Mouse (Mus musculus) neural tube, embryonic 15.5 days (tissue): Measurements from ENCODE around the gene Olfr1043. TPM values are rescaled to one million over a fixed set of nuclear protein-coding genes. Genes with fewer than 3 reads are reported as not detected.
"Not testable (repeated sequence)": the region's sequence is repeated elsewhere in the genome, so short reads cannot be mapped to it uniquely, and the experiment has no call there.

ENCODE experiments used
- ATAC-seq: fragments of 200-750 bp; cut with Nextera tagmentation; 2 replicates; pipeline ENCODE4 v1.8.0; 2017; ENCODE audit warnings: mild to moderate bottlenecking, moderate TSS enrichment, moderate library complexity; ENCODE audit not compliant: low FRiP score
- H3K27ac ChIP-seq: fragments of 300-500 bp; sonication (generic); replicated peaks from 2 replicates; pipeline ENCODE4 v1.5.1; 2015; ENCODE audit warnings: mild to moderate bottlenecking, inconsistent platforms
- H3K27me3 ChIP-seq: fragments of 300-500 bp; sonication (generic); replicated peaks from 2 replicates; pipeline ENCODE4 v1.6.1; 2015; ENCODE audit warnings: inconsistent platforms
- H3K36me3 ChIP-seq: fragments of 300-500 bp; sonication (generic); 2 replicates; pipeline ENCODE4 v1.6.1; 2015; ENCODE audit warnings: inconsistent platforms
- H3K4me1 ChIP-seq: fragments of 300-500 bp; sonication (generic); 2 replicates; pipeline ENCODE4 v1.6.1; 2015; ENCODE audit warnings: inconsistent platforms
- H3K4me2 ChIP-seq: fragments of 300-500 bp; sonication (generic); 2 replicates; pipeline ENCODE4 v1.6.1; 2015; ENCODE audit warnings: inconsistent platforms, mild to moderate bottlenecking, moderate library complexity
- H3K4me3 ChIP-seq: fragments of 300-500 bp; sonication (generic); replicated peaks from 2 replicates; pipeline ENCODE4 v1.5.1; 2015; ENCODE audit warnings: mild to moderate bottlenecking, inconsistent platforms
- H3K9ac ChIP-seq: fragments of 300-500 bp; sonication (generic); replicated peaks from 2 replicates; pipeline ENCODE4 v1.6.1; 2015; ENCODE audit warnings: mild to moderate bottlenecking, inconsistent platforms
- H3K9me3 ChIP-seq: fragments of 300-500 bp; sonication (generic); replicated peaks from 2 replicates; pipeline ENCODE4 v1.6.1; 2016; ENCODE audit warnings: inconsistent platforms
- WGBS: fragments of 180-500 bp; shearing (Covaris S2); methylation state at CpG from one replicate; pipeline ENCODE4 v1.1.7; 2015; ENCODE audit warnings: mixed read lengths; 5-methylcytosine and 5-hydroxymethylcytosine counted together
- polyA plus RNA-seq: library from polyadenylated mRNA; unstranded; fragments of >200 nt; fragmentation: Nextera tagmentation; extraction: Ambion mirVana; gene quantifications from 2 replicates; pipeline ENCODE4 v1.2.1, GENCODE M21; 2015

The Olfr1043 gene
- not detected in 2 replicates for polyA plus RNA-seq

DNA sequence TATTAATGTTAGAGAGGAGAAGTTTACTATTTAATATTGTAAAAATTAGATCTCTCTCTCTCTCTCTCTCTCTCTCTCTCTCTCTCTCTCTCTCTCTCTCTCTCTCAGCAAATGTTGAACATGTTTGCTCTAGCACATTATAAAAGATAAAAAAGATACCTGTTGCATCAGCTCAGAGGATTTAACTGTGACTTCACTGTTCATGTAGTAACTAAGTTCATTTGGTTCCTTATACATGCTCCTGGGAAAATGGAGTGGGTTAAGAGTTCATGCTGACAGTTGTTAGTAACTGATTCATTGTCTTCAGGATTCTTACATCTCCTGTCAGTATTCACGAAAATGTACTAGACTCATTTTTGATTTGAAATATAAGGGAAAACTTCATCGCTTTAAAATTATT, at the start of gene Olfr1043:
Olfr1043 (minus strand) TSS at position 101 of the 400 bp plus-strand sequence.
- no peak within 1 kb of the TSS for H3K4me3 ChIP-seq
- WGBS: 91% methylated on average over 2 of the region's 2 CpGs
- no peaks in the 10 kb centered on the region for H3K9me3 ChIP-seq
- no peak within 1 kb of the TSS for H3K9ac ChIP-seq
- no peak for ATAC-seq
- no peaks in the 10 kb centered on the region for H3K27me3 ChIP-seq
- H3K36me3 ChIP-seq: no peaks in the 10 kb centered on the region
- no peak within 1 kb of the TSS for H3K27ac ChIP-seq
- H3K4me1 ChIP-seq: no peaks in the 10 kb centered on the region
- no peak within 1 kb of the TSS for H3K4me2 ChIP-seq

DNA sequence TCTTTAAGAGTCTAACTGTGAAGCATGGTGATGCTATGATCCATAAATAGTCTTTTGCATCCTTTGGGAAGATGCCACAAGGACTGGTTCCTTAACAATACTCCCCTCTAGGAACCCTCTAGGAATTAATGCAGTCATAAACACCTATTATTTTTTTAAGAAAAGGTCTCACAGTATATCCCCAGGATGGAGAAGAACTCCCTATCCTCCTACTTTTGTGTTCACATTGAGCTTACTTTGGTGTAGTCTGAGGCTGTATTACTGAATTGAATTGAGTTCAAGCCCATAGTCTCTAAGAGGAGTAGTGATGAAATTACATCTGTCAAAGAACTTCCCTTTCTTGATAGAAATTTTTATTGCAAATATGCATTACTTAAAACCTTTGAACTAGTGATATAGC, 35.6 kb upstream of the Olfr1043 start, which contains the start of gene Olfr1045:
Olfr1045 (minus strand) TSS at position 101 of the 400 bp plus-strand sequence.
- Histone ChIP-seq H3K4me1 (no peaks in the 10 kb centered on the region), H3K9me3 (no peaks in the 10 kb centered on the region), H3K9ac (no peak within 1 kb of the TSS), H3K4me3 (no peak within 1 kb of the TSS), H3K4me2 (no peak within 1 kb of the TSS), H3K36me3 (no peaks in the 10 kb centered on the region), H3K27ac (no peak within 1 kb of the TSS), H3K27me3 (no peaks in the 10 kb centered on the region)
- ATAC-seq: no peak

DNA sequence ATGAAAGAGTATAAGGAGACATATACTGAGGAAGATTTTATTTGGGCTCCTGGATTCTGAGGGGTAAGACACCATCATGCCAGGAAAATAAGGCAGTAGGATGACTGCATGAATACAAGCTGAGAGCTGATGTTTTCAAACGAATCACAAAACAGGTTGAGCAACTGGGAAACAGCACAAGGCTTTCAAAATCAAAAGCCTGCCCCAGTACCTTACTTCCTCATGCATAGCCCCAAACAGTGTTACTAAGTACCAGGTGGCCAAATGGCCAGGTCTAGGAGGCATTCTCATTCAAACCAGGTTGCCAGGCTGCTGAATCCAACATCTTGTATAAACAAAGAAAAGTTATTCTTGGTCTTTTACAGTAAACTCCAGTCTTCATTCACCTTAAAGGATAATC, 28.5 kb upstream of the Olfr1043 start:
- Histone ChIP-seq H3K27ac (no peak overlapping the region), H3K9ac (no peak overlapping the region), H3K4me3 (no peak overlapping the region), H3K4me1 (no peaks in the 10 kb centered on the region), H3K9me3 (no peaks in the 10 kb centered on the region), H3K4me2 (no peak overlapping the region), H3K27me3 (no peaks in the 10 kb centered on the region), H3K36me3 (no peaks in the 10 kb centered on the region)
- 54% methylated on average over 1 of the region's 1 CpGs for WGBS
- ATAC-seq: no peak

DNA sequence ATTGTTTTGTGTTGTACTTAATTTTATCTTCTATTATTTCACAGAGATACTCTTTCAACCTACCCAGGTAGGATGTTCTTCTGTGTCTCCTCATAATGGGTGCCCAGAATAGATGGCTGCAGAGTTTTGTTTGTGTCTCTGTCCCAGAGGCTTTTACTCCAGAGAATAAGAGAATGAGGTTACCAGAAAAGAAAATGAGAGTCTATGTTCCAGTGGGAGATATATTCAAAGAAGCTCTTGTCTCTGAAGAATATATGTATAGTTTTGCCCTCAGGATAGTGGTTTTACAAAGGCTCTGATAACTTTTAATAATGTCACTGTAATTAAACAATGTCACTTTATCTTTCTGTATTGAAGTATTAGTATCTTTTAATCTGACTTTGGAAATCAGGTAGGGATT, 18.3 kb upstream of the Olfr1043 start, which contains the start of gene Olfr52:
Olfr52 (minus strand) TSS at position 101 of the 400 bp plus-strand sequence.
- no peak within 1 kb of the TSS for H3K4me3 ChIP-seq
- no peak within 1 kb of the TSS for H3K4me2 ChIP-seq
- H3K9ac ChIP-seq: no peak within 1 kb of the TSS
- H3K27me3 ChIP-seq: no peaks in the 10 kb centered on the region
- H3K9me3 ChIP-seq: no peaks in the 10 kb centered on the region
- no peaks in the 10 kb centered on the region for H3K36me3 ChIP-seq
- no peak within 1 kb of the TSS for H3K27ac ChIP-seq
- no peak for ATAC-seq
- no peaks in the 10 kb centered on the region for H3K4me1 ChIP-seq

DNA sequence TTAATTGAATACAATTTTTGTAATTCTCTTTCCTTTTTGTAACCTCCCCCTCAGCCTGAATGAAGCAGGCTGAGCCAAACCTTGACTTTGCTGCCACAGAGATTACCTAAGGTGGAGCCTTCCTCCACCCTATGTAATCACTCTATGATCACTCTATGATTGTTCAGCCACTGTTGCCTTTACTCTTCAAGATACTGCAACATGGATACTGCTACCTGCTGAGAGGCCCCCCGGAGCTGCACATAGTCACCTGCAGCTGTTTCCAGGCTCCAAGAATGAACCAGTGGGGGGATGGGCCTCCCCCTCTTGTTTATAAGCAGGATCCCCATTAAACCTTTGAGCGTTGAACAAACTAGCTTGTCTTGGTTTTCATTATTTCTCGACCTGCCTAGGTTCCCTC, 12.6 kb upstream of the Olfr1043 start:
- Histone ChIP-seq H3K4me1 (no peaks in the 10 kb centered on the region), H3K9me3 (no peaks in the 10 kb centered on the region), H3K4me3 (no peak overlapping the region), H3K27ac (no peak overlapping the region), H3K36me3 (no peaks in the 10 kb centered on the region), H3K9ac (no peak overlapping the region), H3K4me2 (no peak overlapping the region), H3K27me3 (no peaks in the 10 kb centered on the region)
- WGBS: 72% methylated on average over 3 of the region's 3 CpGs
- ATAC-seq: no peak

DNA sequence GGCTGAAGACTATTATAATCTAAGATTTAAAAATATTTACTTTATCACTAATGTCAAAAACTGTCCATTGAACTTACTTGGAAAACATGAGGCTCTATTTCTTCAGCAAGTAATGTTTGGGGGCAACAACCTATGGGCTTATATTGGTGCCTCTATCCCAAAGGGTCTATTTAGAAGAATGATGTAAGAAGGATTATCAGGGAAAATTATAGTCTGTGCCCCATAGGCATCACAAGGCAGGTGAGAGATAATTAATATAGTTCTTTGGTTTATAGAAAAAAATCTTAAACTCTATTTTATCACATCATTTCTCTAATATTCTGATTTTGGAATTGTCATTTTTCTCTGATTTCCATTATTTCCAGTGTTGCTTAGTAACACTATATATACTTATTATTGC, 10.4 kb upstream of the Olfr1043 start, which contains the start of gene Olfr1044:
Olfr1044 (minus strand) TSS at position 101 of the 400 bp plus-strand sequence.
- H3K4me2 ChIP-seq: no peak within 1 kb of the TSS
- H3K27me3 ChIP-seq: no peaks in the 10 kb centered on the region
- H3K9me3 ChIP-seq: no peaks in the 10 kb centered on the region
- no peaks in the 10 kb centered on the region for H3K36me3 ChIP-seq
- H3K9ac ChIP-seq: no peak within 1 kb of the TSS
- H3K4me3 ChIP-seq: no peak within 1 kb of the TSS
- ATAC-seq: no peak
- no peaks in the 10 kb centered on the region for H3K4me1 ChIP-seq
- no peak within 1 kb of the TSS for H3K27ac ChIP-seq

DNA sequence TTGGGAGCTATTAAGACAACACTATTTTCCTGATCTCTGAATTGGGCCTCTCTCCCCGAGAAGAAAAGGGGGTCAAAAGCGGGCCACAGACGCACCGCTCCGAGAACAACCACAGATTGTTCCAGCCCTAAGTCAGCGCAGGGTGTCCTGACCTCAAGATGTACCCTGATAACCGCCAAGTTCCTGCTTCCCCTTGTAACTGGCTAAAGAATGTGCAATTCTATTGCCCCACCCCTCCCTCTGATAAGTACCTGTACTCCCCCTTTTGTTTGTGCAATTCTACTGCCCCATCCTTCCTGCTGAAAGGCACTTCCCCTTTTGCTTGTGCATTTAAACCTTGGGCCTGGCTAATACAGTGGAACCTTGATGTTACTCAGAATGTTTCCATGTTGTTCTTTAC, 8.1 kb upstream of the Olfr1043 start:
- ATAC-seq, H3K9me3 ChIP-seq, H3K4me3 ChIP-seq, H3K27ac ChIP-seq, H3K27me3 ChIP-seq, H3K36me3 ChIP-seq, H3K4me1 ChIP-seq, H3K4me2 ChIP-seq, H3K9ac ChIP-seq: not testable (repeated sequence)
- WGBS: 87% methylated on average over 7 of the region's 7 CpGs

DNA sequence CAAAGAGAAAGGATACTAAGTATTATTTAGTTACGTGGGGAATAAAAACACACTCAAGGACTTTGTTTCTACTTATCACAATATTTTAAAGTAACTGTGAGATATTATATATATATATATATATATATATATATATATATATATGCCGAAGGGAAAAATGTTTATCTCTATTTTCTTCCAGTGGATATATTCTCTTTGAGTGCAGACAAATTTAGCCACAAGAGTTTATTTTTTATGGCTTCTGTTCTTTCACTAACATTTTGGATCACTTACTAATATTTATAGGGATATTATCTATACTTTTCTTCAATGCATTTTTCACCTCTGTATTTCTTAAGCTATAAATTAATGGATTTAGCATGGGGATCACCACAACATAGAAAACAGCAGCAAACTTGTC, 5.6 kb downstream of the Olfr1043 start, which contains the start of gene Olfr1042:
Olfr1042 (minus strand) TSS at position 101 of the 400 bp plus-strand sequence.
- 85% methylated on average over 2 of the region's 2 CpGs for WGBS
- Histone ChIP-seq H3K9ac (no peak within 1 kb of the TSS), H3K27me3 (no peaks in the 10 kb centered on the region), H3K27ac (no peak within 1 kb of the TSS), H3K4me1 (no peaks in the 10 kb centered on the region), H3K4me3 (no peak within 1 kb of the TSS), H3K9me3 (no peaks in the 10 kb centered on the region), H3K36me3 (no peaks in the 10 kb centered on the region), H3K4me2 (no peak within 1 kb of the TSS)
- no peak for ATAC-seq

DNA sequence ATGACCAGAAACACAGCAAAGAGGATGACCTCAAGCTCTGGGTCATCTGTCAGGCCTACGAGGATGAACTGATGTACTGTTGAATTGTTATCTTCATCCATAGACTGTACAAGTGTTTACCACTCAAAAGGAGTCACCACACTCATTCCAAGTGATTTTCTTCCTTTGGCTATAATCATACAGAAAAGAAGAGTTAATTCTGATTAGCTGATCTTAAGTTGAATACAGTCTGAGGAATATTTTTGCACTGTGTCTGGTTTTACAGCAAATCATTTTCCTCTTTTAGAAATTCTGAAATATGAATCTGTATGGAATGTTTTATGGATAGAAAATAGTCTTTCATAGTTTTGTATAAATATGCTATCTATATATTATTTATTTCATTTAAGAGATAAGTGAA, 20.7 kb downstream of the Olfr1043 start, which contains the start of gene Olfr1040:
Olfr1040 (minus strand) TSS at position 101 of the 400 bp plus-strand sequence.
- WGBS: 95% methylated on average over 1 of the region's 1 CpGs
- Histone ChIP-seq H3K36me3 (no peaks in the 10 kb centered on the region), H3K9ac (no peak within 1 kb of the TSS), H3K27ac (no peak within 1 kb of the TSS), H3K4me1 (no peaks in the 10 kb centered on the region), H3K9me3 (no peaks in the 10 kb centered on the region), H3K4me3 (no peak within 1 kb of the TSS), H3K4me2 (no peak within 1 kb of the TSS), H3K27me3 (no peaks in the 10 kb centered on the region)
- no peak for ATAC-seq

DNA sequence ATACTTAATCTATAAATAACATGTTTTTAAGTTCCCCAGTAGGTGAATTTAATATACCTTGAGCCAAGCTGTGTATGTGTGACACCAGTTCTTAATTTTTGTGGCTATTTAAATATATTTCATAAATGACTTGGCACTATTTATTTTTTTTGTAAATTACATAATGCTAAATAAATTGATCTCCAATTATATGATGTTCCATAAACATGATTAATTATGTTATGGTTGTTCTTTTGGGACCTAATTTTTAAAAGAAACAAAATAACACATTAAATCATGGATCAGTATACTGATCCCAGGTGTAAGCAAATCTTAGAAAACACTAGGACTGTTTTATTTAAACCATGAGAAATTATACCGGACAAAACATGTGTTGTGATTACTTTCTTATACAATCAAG, 31.5 kb downstream of the Olfr1043 start, which contains the start of gene Olfr1039:
Olfr1039 (minus strand) TSS at position 101 of the 400 bp plus-strand sequence.
- H3K9ac ChIP-seq: no peak within 1 kb of the TSS
- no peak within 1 kb of the TSS for H3K4me2 ChIP-seq
- H3K4me3 ChIP-seq: no peak within 1 kb of the TSS
- 98% methylated on average over 1 of the region's 1 CpGs for WGBS
- H3K27ac ChIP-seq: no peak within 1 kb of the TSS
- H3K36me3 ChIP-seq: no peaks in the 10 kb centered on the region
- H3K4me1 ChIP-seq: no peaks in the 10 kb centered on the region
- H3K27me3 ChIP-seq: no peaks in the 10 kb centered on the region
- no peaks in the 10 kb centered on the region for H3K9me3 ChIP-seq
- no peak for ATAC-seq
